Comparison of ENCODE assay signal across 12 mouse cellular contexts in genomic region chr13:15461926-15462325, GRCm38 (mm10). TPM values are rescaled to one million over a fixed set of nuclear protein-coding genes. Genes with fewer than 3 reads are reported as not detected.
DNase-seq lines count a peak whose midpoint lies in the region; ATAC-seq lines count a peak whose summit lies in the region.
"Had no signal": no experiment of that assay in that cellular context is flagged by ENCODE, and none has a peak within 500 bp of the region (broad histone marks: within the 10 kb centered on the region; RNA-seq: fewer than 3 reads in every experiment).

No protein-coding gene starts in this region.

- DNase-seq in heart, postnatal 14 days, result no peak
- DNase-seq in hindbrain, embryonic 14.5 days (ENCODE audit: low spot score), result no peak
- DNase-seq in gastrocnemius, postnatal 25 days, result no peak
- no peak for DNase-seq in MN1 (ENCODE audit: low spot score)
- no peak for DNase-seq in adipocyte (ENCODE audit: low spot score)
- DNase-seq: cerebellum, adult 9-11 months; gastrocnemius, postnatal 36 days; layer of hippocampus, adult 9-11 months had no signal

- H3K4me1 ChIP-seq in heart, embryonic 15.5 days (replicated peaks), result peaks cover 4% of the 10 kb centered on the region; the same call in 1 of the 2 replicates
- peaks cover 17% of the 10 kb centered on the region for H3K4me1 ChIP-seq in embryonic facial prominence, embryonic 12.5 days
- no peaks in the 10 kb centered on the region for H3K4me1 ChIP-seq in hindbrain, embryonic 14.5 days (replicated peaks; ENCODE audit: control insufficient read depth, insufficient read depth, low read length)
- H3K4me1 ChIP-seq in midbrain, embryonic 15.5 days, result peaks cover 27% of the 10 kb centered on the region

- H3K9ac ChIP-seq in heart, embryonic 15.5 days, result no peak overlapping the region
- H3K9ac ChIP-seq in embryonic facial prominence, embryonic 12.5 days, result no peak overlapping the region
- no peak overlapping the region for H3K9ac ChIP-seq in hindbrain, embryonic 14.5 days
- no peak overlapping the region for H3K9ac ChIP-seq in midbrain, embryonic 15.5 days

- peaks cover 46% of the 10 kb centered on the region for H3K27me3 ChIP-seq in heart, embryonic 15.5 days
- H3K27me3 ChIP-seq in embryonic facial prominence, embryonic 12.5 days, result no peaks in the 10 kb centered on the region
- peaks cover 35% of the 10 kb centered on the region for H3K27me3 ChIP-seq in hindbrain, embryonic 14.5 days (ENCODE audit: control insufficient read depth, insufficient read depth, low read length)
- H3K27me3 ChIP-seq in midbrain, embryonic 15.5 days (replicated peaks), result peaks cover 10% of the 10 kb centered on the region; the same call in 1 of the 2 replicates

- peak overlapping the region; percentile 91 for H3K27ac ChIP-seq in heart, embryonic 15.5 days
- H3K27ac ChIP-seq in embryonic facial prominence, embryonic 12.5 days, result peak overlapping the region; percentile 100
- no peak overlapping the region for H3K27ac ChIP-seq in hindbrain, embryonic 14.5 days
- no peak overlapping the region for H3K27ac ChIP-seq in midbrain, embryonic 15.5 days

- no peaks in the 10 kb centered on the region for H3K9me3 ChIP-seq in heart, embryonic 15.5 days (replicated peaks)
- H3K9me3 ChIP-seq in embryonic facial prominence, embryonic 12.5 days, result no peaks in the 10 kb centered on the region
- H3K9me3 ChIP-seq in hindbrain, embryonic 14.5 days (ENCODE audit: control insufficient read depth, low read length), result no peaks in the 10 kb centered on the region
- no peaks in the 10 kb centered on the region for H3K9me3 ChIP-seq in midbrain, embryonic 15.5 days

- H3K36me3 ChIP-seq in heart, embryonic 15.5 days, result no peaks in the 10 kb centered on the region
- no peaks in the 10 kb centered on the region for H3K36me3 ChIP-seq in embryonic facial prominence, embryonic 12.5 days
- H3K36me3 ChIP-seq in hindbrain, embryonic 14.5 days (replicated peaks; ENCODE audit: control insufficient read depth, insufficient read depth), result no peaks in the 10 kb centered on the region
- no peaks in the 10 kb centered on the region for H3K36me3 ChIP-seq in midbrain, embryonic 15.5 days (replicated peaks)

- peak overlapping the region; percentile 77 for H3K4me3 ChIP-seq in heart, embryonic 15.5 days
- peak overlapping the region; percentile 95; the same call in 1 of the 2 replicates for H3K4me3 ChIP-seq in embryonic facial prominence, embryonic 12.5 days
- H3K4me3 ChIP-seq in hindbrain, embryonic 14.5 days (replicated peaks; ENCODE audit: low read length), result no peak overlapping the region
- H3K4me3 ChIP-seq in midbrain, embryonic 15.5 days, result peak overlapping the region; percentile 63; the same call in 1 of the 2 replicates

- ATAC-seq in heart, embryonic 15.5 days (replicated peaks; ENCODE audit: insufficient number of reproducible peaks, insufficient read depth, low FRiP score, low read depth), result no peak
- no peak for ATAC-seq in embryonic facial prominence, embryonic 12.5 days (ENCODE audit: insufficient number of reproducible peaks, insufficient read depth, low FRiP score, low TSS enrichment)
- no peak for ATAC-seq in hindbrain, embryonic 14.5 days (ENCODE audit: low FRiP score)
- ATAC-seq in midbrain, embryonic 15.5 days (replicated peaks), result no peak

- 26% methylated on average over 7 of the region's 7 CpGs for WGBS in heart, embryonic 15.5 days
- WGBS in embryonic facial prominence, embryonic 12.5 days, result 13% methylated on average over 7 of the region's 7 CpGs
- WGBS in hindbrain, embryonic 14.5 days, result 15% methylated on average over 7 of the region's 7 CpGs
- 12% methylated on average over 7 of the region's 7 CpGs for WGBS in midbrain, embryonic 15.5 days

- peak overlapping the region; percentile 96 for H3K4me2 ChIP-seq in heart, embryonic 15.5 days
- H3K4me2 ChIP-seq in embryonic facial prominence, embryonic 12.5 days (replicated peaks), result peak overlapping the region; percentile 57
- peak overlapping the region; percentile 98 for H3K4me2 ChIP-seq in hindbrain, embryonic 14.5 days (replicated peaks)
- peak overlapping the region; percentile 90 for H3K4me2 ChIP-seq in midbrain, embryonic 15.5 days

- intact Hi-C loops in heart, postnatal 14 days (cut with DNase I), result loop anchor here (10.0 kb wide), 2 partner anchors 253 to 283 kb away; no protein-coding TSS in a partner anchor

RNA-seq across cellular contexts. Expression of gene Gli3, which starts 1.1 kb away (rescaled TPM):
- polyA plus RNA-seq in heart, embryonic 15.5 days (2015; fragmentation: Nextera tagmentation; extraction: Ambion mirVana), result 4.8 and 7.7 TPM in 2 replicates
- total RNA-seq in heart, postnatal 14 days (2021), result 1 to 10 TPM; 3.8 to 4.4 TPM
- 35.8 TPM in 2 replicates for polyA plus RNA-seq in embryonic facial prominence, embryonic 12.5 days (2016; fragmentation: Nextera tagmentation; extraction: Ambion mirVana)
- polyA plus RNA-seq in hindbrain, embryonic 14.5 days (2014; fragmentation: Nextera tagmentation; extraction: Ambion mirVana), result 4.2 and 5.7 TPM in 2 replicates
- 7.7 and 8.4 TPM in 2 replicates for polyA plus RNA-seq in midbrain, embryonic 15.5 days (2015; fragmentation: Nextera tagmentation; extraction: Ambion mirVana)
- 1 to 10 TPM; 1.6 TPM for total RNA-seq in gastrocnemius, postnatal 25 days (2021)
- total RNA-seq: neutrophil, adult 5-6 weeks had no signal

Comparison
In these comparisons a context has a peak if more than half of its experiments do, and no peak if none do; other contexts are left out.
1. H3K27ac ChIP-seq: peak in heart, embryonic 15.5 days (single experiment) and embryonic facial prominence, embryonic 12.5 days (single experiment); none in hindbrain, embryonic 14.5 days (single experiment) and midbrain, embryonic 15.5 days (single experiment).
2. Peak in every context shown above with its lines, with median percentiles within 50 percentile points of each other: H3K4me2 ChIP-seq.